ENCODE assay signal across 8 mouse cellular contexts in genomic region chr4:120951428-120951973, GRCm38 (mm10). TPM values are rescaled to one million over a fixed set of nuclear protein-coding genes. Genes with fewer than 3 reads are reported as not detected.
DNase-seq lines count a peak whose midpoint lies in the region; ATAC-seq and TF ChIP-seq lines count a peak whose summit lies in the region.

Gene Zfp69, minus strand, starts transcription at chr4:120951699.

- no peak for TF ChIP-seq CTCF in left cerebral cortex, adult 2 months (IDR thresholded peaks at IDR 0.05)

- H3K4me3 ChIP-seq in hindbrain, embryonic 15.5 days = peak within 1 kb of the TSS; percentile 68
- peak within 1 kb of the TSS; percentile 72 for H3K4me3 ChIP-seq in left cerebral cortex, adult 2 months

- peaks cover 3% of the 10 kb centered on the region; the same call in 1 of the 2 replicates for H3K36me3 ChIP-seq in hindbrain, embryonic 15.5 days

- H3K4me2 ChIP-seq in hindbrain, embryonic 15.5 days = peak within 1 kb of the TSS; percentile 65

- no peaks in the 10 kb centered on the region for H3K9me3 ChIP-seq in hindbrain, embryonic 15.5 days

- intact Hi-C loops in left cerebral cortex, adult 2 months (cut with DNase I) = loop anchor here (1.0 kb wide), 1 partner anchor 26 kb away; the partner anchor contains the start of gene Exo5

- under 1% methylated on average over 45 of the region's 60 CpGs for WGBS in hindbrain, embryonic 15.5 days

- peaks cover 11% of the 10 kb centered on the region for H3K4me1 ChIP-seq in hindbrain, embryonic 15.5 days (replicated peaks)

- DNase-seq in ZHBTc4 (ENCODE audit: low read depth, low spot score) = peak; percentile 93
- DNase-seq in cerebellum, postnatal 36 days = peak; percentile 82 to 92
- peak; percentile 80 to 81 for DNase-seq in frontal cortex, postnatal 36 days (ENCODE audit: low spot score in 2 of 2)
- DNase-seq in left cerebral cortex, adult 2 months (ENCODE audit: extremely low spot score in 1 of 2, low spot score in 2 of 2) = peak; percentile 83 to 85
- DNase-seq in right cerebral cortex, adult 18-20 months = peak; percentile 88
- peak; percentile 86 for DNase-seq in urinary bladder, adult 2 months (ENCODE audit: low spot score)

- H3K9ac ChIP-seq in hindbrain, embryonic 15.5 days = peak within 1 kb of the TSS; percentile 64

- H3K27ac ChIP-seq in hindbrain, embryonic 15.5 days (replicated peaks) = peak within 1 kb of the TSS; percentile 80
- peak within 1 kb of the TSS; percentile 74 for H3K27ac ChIP-seq in left cerebral cortex, adult 2 months

- no peaks in the 10 kb centered on the region for H3K27me3 ChIP-seq in hindbrain, embryonic 15.5 days

- ATAC-seq in hindbrain, embryonic 15.5 days (ENCODE audit: low FRiP score, low read depth) = peak; percentile 97
- ATAC-seq in megakaryocyte, adult 5-6 weeks (ENCODE audit: poor library complexity, severe bottlenecking) = peak; percentile 92

RNA-seq across cellular contexts. Expression of gene Zfp69, which starts in this region (rescaled TPM):
- 6.8 and 7.9 TPM in 2 replicates for polyA plus RNA-seq in hindbrain, embryonic 15.5 days (2015; fragmentation: Nextera tagmentation; extraction: Ambion mirVana)
- total RNA-seq in left cerebral cortex, adult 2 months (2021) = 1 to 10 TPM; 2.1 to 3.2 TPM
- total RNA-seq in megakaryocyte, adult 5-6 weeks (2015) = 1.0 and 2.3 TPM in 2 replicates
- 0.85 and 0.92 TPM in 2 replicates for total RNA-seq in megakaryocyte, adult 5-6 weeks (2017)
- 1.6 and 2.0 TPM in 2 replicates for polyA plus RNA-seq in urinary bladder, adult 2 months (2012; rRNA removed)

Comparison
In these comparisons a context has a peak if more than half of its experiments do, and no peak if none do; other contexts are left out.
1. Peak in every context shown above with its lines: DNase-seq, ATAC-seq, H3K4me3 ChIP-seq and H3K27ac ChIP-seq.